Mouse (Mus musculus) T-helper 1 cell (primary cell): ENCODE measurements around the gene H2afy.

ENCODE experiments used
- in situ Hi-C: fragments of 300-600 bp; cut with MboI, MseI; formaldehyde crosslinking; loops from one replicate; pipeline ENCODE4 v1.15.1; 2025; ENCODE audit warnings: high pct_unique_total_duplicates

H2afy gene

GRCm38 (mm10) chr13:56136200-56136599, at the start of gene H2afy:
H2afy (minus strand) TSS chr13:56136361.
- in situ Hi-C loops: no loop called here

- in situ Hi-C loops: no loop called here
Measured at GRCm38 (mm10) chr13:56183687-56184086, 47.5 kb upstream of the H2afy start.

- in situ Hi-C loops: no loop called here
Measured at GRCm38 (mm10) chr13:56181424-56181823, 45.3 kb upstream of the H2afy start.

- in situ Hi-C loops: no loop called here
Measured at GRCm38 (mm10) chr13:56178416-56179035, 42.4 kb upstream of the H2afy start, which contains the start of gene Tifab. Tifab (minus strand) TSS chr13:56178885.

GRCm38 (mm10) chr13:56176310-56176709, 40.1 kb upstream of the H2afy start:
- in situ Hi-C loops: no loop called here

- in situ Hi-C loops: no loop called here
Measured at GRCm38 (mm10) chr13:56175848-56176247, 39.7 kb upstream of the H2afy start.

- in situ Hi-C loops: no loop called here
Measured at GRCm38 (mm10) chr13:56172901-56173545, 36.9 kb upstream of the H2afy start.

- in situ Hi-C loops: no loop called here
Measured at GRCm38 (mm10) chr13:56172106-56172505, 35.9 kb upstream of the H2afy start.

GRCm38 (mm10) chr13:56168403-56168781, 32.2 kb upstream of the H2afy start:
- in situ Hi-C loops: no loop called here

GRCm38 (mm10) chr13:56167446-56168402, 31.6 kb upstream of the H2afy start:
- in situ Hi-C loops: no loop called here

GRCm38 (mm10) chr13:56165561-56165960, 29.4 kb upstream of the H2afy start:
- in situ Hi-C loops: no loop called here

- in situ Hi-C loops: no loop called here
Measured at GRCm38 (mm10) chr13:56164372-56164771, 28.2 kb upstream of the H2afy start.

- in situ Hi-C loops: no loop called here
Measured at GRCm38 (mm10) chr13:56163751-56164150, 27.6 kb upstream of the H2afy start.

- in situ Hi-C loops: no loop called here
Measured at GRCm38 (mm10) chr13:56162859-56163258, 26.7 kb upstream of the H2afy start.

GRCm38 (mm10) chr13:56159614-56160363, 23.6 kb upstream of the H2afy start:
- in situ Hi-C loops: no loop called here

GRCm38 (mm10) chr13:56159016-56159601, 22.9 kb upstream of the H2afy start:
- in situ Hi-C loops: no loop called here

GRCm38 (mm10) chr13:56155671-56156070, 19.5 kb upstream of the H2afy start:
- in situ Hi-C loops: no loop called here

- in situ Hi-C loops: no loop called here
Measured at GRCm38 (mm10) chr13:56155048-56155447, 18.9 kb upstream of the H2afy start.

GRCm38 (mm10) chr13:56152773-56153460, 16.8 kb upstream of the H2afy start:
- in situ Hi-C loops: no loop called here

GRCm38 (mm10) chr13:56151404-56152226, 15.5 kb upstream of the H2afy start:
- in situ Hi-C loops: no loop called here
